ENCODE assay signal across 8 mouse cellular contexts in genomic region chr5:124186981-124187507, GRCm38 (mm10).
A peak's percentile ranks its signal among the peaks of the same experiment; 100 is the strongest.
DNase-seq lines count a peak whose midpoint lies in the region; ATAC-seq and TF ChIP-seq lines count a peak whose summit lies in the region.

No protein-coding gene starts in this region.

- no peak for TF ChIP-seq CTCF in cerebellum, adult 2 months (IDR thresholded peaks at IDR 0.05; ENCODE audit: borderline replicate concordance, insufficient read depth, low read depth, low read length)

- 0 out of 2 replicates have a peak, but pooled peaks have one; percentile 20 for TF ChIP-seq POLR2A in cerebellum, adult 2 months (IDR thresholded peaks at IDR 0.05; ENCODE audit: borderline replicate concordance, insufficient read depth, low read length)

- peak overlapping the region; percentile 93 for H3K27ac ChIP-seq in cerebellum, adult 2 months (ENCODE audit: insufficient read depth, low read length)
- H3K27ac ChIP-seq in heart, embryonic 13.5 days (replicated peaks), result peak overlapping the region; percentile 97

- no peaks in the 10 kb centered on the region for H3K9me3 ChIP-seq in heart, embryonic 13.5 days

- peaks cover 60% of the 10 kb centered on the region for H3K4me1 ChIP-seq in cerebellum, adult 2 months (ENCODE audit: control insufficient read depth, insufficient read depth, low read length)
- peaks cover 91% of the 10 kb centered on the region for H3K4me1 ChIP-seq in heart, embryonic 13.5 days

- peak overlapping the region; percentile 9 for H3K4me3 ChIP-seq in cerebellum, adult 2 months (replicated peaks; ENCODE audit: insufficient read depth, low read depth, low read length)
- peak overlapping the region; percentile 38 for H3K4me3 ChIP-seq in heart, embryonic 13.5 days

- 8% methylated on average over 22 of the region's 22 CpGs for WGBS in cerebellum, adult 2 months
- 25% methylated on average over 22 of the region's 22 CpGs for WGBS in heart, embryonic 13.5 days

- H3K9ac ChIP-seq in heart, embryonic 13.5 days, result peak overlapping the region; percentile 73

- no peaks in the 10 kb centered on the region for H3K27me3 ChIP-seq in cerebellum, adult 2 months (ENCODE audit: control insufficient read depth, insufficient read depth, low read length)
- H3K27me3 ChIP-seq in heart, embryonic 13.5 days (replicated peaks), result no peaks in the 10 kb centered on the region

- ATAC-seq in heart, embryonic 13.5 days (ENCODE audit: extremely low read depth, insufficient number of reproducible peaks, low FRiP score, low TSS enrichment), result peak; percentile 10; the same call in 1 of the 2 replicates

- DNase-seq in embryo, embryonic 10 days (ENCODE audit: low spot score), result peak; percentile 47
- no peak for DNase-seq in embryo, embryonic 9.5 days (ENCODE audit: extremely low spot score)
- DNase-seq in cerebellum, adult 2 months, result peak; percentile 69 to 70
- peak; percentile 68 for DNase-seq in left cerebral cortex, adult 11 months (ENCODE audit: low spot score)
- peak; percentile 67 for DNase-seq in naive thymus-derived CD4-positive, alpha-beta T cell, adult 2 months (ENCODE audit: low read depth)
- no peak for DNase-seq in adrenal gland, postnatal 10 days
- no peak for DNase-seq in spleen, postnatal 10 days (ENCODE audit: low spot score in 2 of 2)

- H3K4me2 ChIP-seq in heart, embryonic 13.5 days, result peak overlapping the region; percentile 62

- H3K36me3 ChIP-seq in heart, embryonic 13.5 days, result no peaks in the 10 kb centered on the region

Comparison
In these comparisons a context has a peak if more than half of its experiments do, and no peak if none do; other contexts are left out.
1. DNase-seq: peak in embryo, embryonic 10 days (single experiment), cerebellum, adult 2 months (2 of 2), left cerebral cortex, adult 11 months (single experiment) and naive thymus-derived CD4-positive, alpha-beta T cell, adult 2 months (single experiment); none in embryo, embryonic 9.5 days (single experiment), adrenal gland, postnatal 10 days (single experiment) and spleen, postnatal 10 days (0 of 2).